Mouse (Mus musculus) liver, embryonic 15.5 days (tissue): ENCODE data around the gene Gm13275. TPM values are rescaled to one million over a fixed set of nuclear protein-coding genes. Genes with fewer than 3 reads are reported as not detected.
"Not testable (repeated sequence)": the region's sequence is repeated elsewhere in the genome, so short reads cannot be mapped to it uniquely, and the experiment has no call there.

ENCODE experiments used
- ATAC-seq: fragments of 200-750 bp; cut with Nextera tagmentation; 2 replicates; pipeline ENCODE4 v1.8.0; 2017; ENCODE audit warnings: moderate number of reproducible peaks, mild to moderate bottlenecking, moderate library complexity; ENCODE audit not compliant: insufficient read depth
- H3K27ac ChIP-seq: fragments of 300-500 bp; sonication (generic); replicated peaks from 2 replicates; pipeline ENCODE4 v1.5.1; 2015; ENCODE audit warnings: mild to moderate bottlenecking, inconsistent platforms
- H3K27me3 ChIP-seq: fragments of 300-500 bp; sonication (generic); 2 replicates; pipeline ENCODE4 v1.6.1; 2015; ENCODE audit warnings: mild to moderate bottlenecking, inconsistent platforms
- H3K36me3 ChIP-seq: fragments of 300-500 bp; sonication (generic); replicated peaks from 2 replicates; pipeline ENCODE4 v1.6.1; 2015; ENCODE audit warnings: moderate library complexity, mild to moderate bottlenecking, inconsistent platforms
- H3K4me1 ChIP-seq: fragments of 300-500 bp; sonication (generic); replicated peaks from 2 replicates; pipeline ENCODE4 v1.6.1; 2015; ENCODE audit warnings: inconsistent platforms
- H3K4me2 ChIP-seq: fragments of 300-500 bp; sonication (generic); 2 replicates; pipeline ENCODE4 v1.6.1; 2015; ENCODE audit warnings: moderate library complexity, mild to moderate bottlenecking, inconsistent platforms
- H3K4me3 ChIP-seq: fragments of 300-500 bp; sonication (generic); replicated peaks from 2 replicates; pipeline ENCODE4 v1.5.1; 2015; ENCODE audit warnings: mild to moderate bottlenecking, inconsistent platforms
- H3K9ac ChIP-seq: fragments of 300-500 bp; sonication (generic); 2 replicates; pipeline ENCODE4 v1.6.1; 2015; ENCODE audit warnings: moderate library complexity, mild to moderate bottlenecking, inconsistent platforms
- H3K9me3 ChIP-seq: fragments of 300-500 bp; sonication (generic); replicated peaks from 2 replicates; pipeline ENCODE4 v1.6.1; 2016; ENCODE audit warnings: inconsistent platforms
- WGBS: fragments of 180-500 bp; shearing (Covaris S2); methylation state at CpG from one replicate; pipeline ENCODE4 v1.1.7; 2015; ENCODE audit warnings: mixed read lengths; ENCODE audit not compliant: insufficient replicate concordance; 5-methylcytosine and 5-hydroxymethylcytosine counted together
- polyA plus RNA-seq: library from polyadenylated mRNA; unstranded; fragments of >200 nt; fragmentation: Nextera tagmentation; extraction: Ambion mirVana; gene quantifications from 2 replicates; pipeline ENCODE4 v1.2.1, GENCODE M21; 2015

Gm13275 gene
- polyA plus RNA-seq, 1 experiment from 2014 or later, result not detected

DNA sequence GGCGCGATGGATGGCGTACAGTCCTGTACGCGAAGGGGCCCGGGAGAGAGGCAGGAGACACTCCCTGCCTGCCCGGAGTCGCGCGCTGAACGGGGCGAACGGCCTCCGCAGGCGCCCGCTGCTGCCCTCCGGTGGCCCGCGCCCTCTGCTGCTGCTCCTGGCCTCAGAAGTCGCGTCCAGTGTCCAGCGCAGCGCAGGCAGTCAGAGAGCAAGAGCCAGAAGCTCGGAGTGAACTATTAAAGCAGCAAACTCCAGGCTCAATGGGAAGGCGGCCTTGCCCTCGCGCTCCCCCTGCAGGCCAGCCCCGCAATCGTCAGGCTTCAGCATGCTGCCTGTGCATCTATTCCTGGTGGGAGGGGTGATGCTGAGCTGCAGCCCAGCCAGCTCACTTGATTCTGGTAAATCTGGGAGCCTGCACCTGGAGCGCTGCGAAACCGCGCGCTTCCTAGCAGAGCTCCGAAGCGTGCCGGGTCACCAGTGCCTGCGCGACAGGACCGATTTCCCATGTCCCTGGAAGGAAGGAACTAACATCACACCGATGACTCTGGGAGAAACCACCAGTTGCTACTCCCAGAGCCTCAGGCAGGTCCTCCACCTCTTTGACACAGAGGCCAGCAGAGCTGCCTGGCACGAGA, 30.8 kb upstream of the Gm13275 start:
- not testable (repeated sequence) for H3K36me3 ChIP-seq, H3K27ac ChIP-seq, H3K9me3 ChIP-seq, H3K27me3 ChIP-seq, H3K4me1 ChIP-seq, ATAC-seq, H3K9ac ChIP-seq
- peak overlapping the region; percentile 65 for H3K4me2 ChIP-seq
- 2% methylated on average over 38 of the region's 42 CpGs for WGBS
- H3K4me3 ChIP-seq, result peak overlapping the region; percentile 48

DNA sequence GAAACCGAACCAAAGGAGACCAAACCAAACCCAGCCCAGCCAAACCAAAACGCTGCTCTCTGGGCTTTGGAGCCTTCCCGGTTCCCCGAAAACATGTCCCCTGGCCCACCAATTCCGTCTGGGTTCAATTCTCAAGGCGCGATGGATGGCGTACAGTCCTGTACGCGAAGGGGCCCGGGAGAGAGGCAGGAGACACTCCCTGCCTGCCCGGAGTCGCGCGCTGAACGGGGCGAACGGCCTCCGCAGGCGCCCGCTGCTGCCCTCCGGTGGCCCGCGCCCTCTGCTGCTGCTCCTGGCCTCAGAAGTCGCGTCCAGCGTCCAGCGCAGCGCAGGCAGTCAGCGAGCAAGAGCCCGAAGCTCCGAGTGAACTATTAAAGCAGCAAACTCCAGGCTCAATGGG, 20.8 kb upstream of the Gm13275 start, which contains the start of gene Gm13290:
Gene Gm13290 (plus strand): TSS at position 301 of the 400 bp plus-strand sequence.
- ATAC-seq, H3K27me3 ChIP-seq, H3K9me3 ChIP-seq, H3K27ac ChIP-seq, H3K4me2 ChIP-seq, H3K36me3 ChIP-seq, H3K4me1 ChIP-seq, H3K9ac ChIP-seq, H3K4me3 ChIP-seq: not testable (repeated sequence)
- WGBS, result no CpG with 5 or more reads among the region's 32 CpGs

DNA sequence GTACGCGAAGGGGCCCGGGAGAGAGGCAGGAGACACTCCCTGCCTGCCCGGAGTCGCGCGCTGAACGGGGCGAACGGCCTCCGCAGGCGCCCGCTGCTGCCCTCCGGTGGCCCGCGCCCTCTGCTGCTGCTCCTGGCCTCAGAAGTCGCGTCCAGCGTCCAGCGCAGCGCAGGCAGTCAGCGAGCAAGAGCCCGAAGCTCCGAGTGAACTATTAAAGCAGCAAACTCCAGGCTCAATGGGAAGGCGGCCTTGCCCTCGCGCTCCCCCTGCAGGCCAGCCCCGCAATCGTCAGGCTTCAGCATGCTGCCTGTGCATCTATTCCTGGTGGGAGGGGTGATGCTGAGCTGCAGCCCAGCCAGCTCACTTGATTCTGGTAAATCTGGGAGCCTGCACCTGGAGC, 17.7 kb upstream of the Gm13275 start, which contains the start of gene Gm13289:
Gene Gm13289 (plus strand): TSS at position 301 of the 400 bp plus-strand sequence.
- no CpG with 5 or more reads among the region's 29 CpGs for WGBS
- not testable (repeated sequence) for H3K27me3 ChIP-seq, H3K36me3 ChIP-seq

DNA sequence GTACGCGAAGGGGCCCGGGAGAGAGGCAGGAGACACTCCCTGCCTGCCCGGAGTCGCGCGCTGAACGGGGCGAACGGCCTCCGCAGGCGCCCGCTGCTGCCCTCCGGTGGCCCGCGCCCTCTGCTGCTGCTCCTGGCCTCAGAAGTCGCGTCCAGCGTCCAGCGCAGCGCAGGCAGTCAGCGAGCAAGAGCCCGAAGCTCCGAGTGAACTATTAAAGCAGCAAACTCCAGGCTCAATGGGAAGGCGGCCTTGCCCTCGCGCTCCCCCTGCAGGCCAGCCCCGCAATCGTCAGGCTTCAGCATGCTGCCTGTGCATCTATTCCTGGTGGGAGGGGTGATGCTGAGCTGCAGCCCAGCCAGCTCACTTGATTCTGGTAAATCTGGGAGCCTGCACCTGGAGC, 14.7 kb upstream of the Gm13275 start, which contains the start of gene Gm13272:
Gene Gm13272 (plus strand): TSS at position 301 of the 400 bp plus-strand sequence.
- H3K9ac ChIP-seq, H3K9me3 ChIP-seq, H3K4me1 ChIP-seq, H3K27ac ChIP-seq, ATAC-seq, H3K4me3 ChIP-seq, H3K27me3 ChIP-seq, H3K4me2 ChIP-seq, H3K36me3 ChIP-seq: not testable (repeated sequence)
- WGBS, result no CpG with 5 or more reads among the region's 29 CpGs

More for the DNA sequence above, 17.7 kb upstream of the Gm13275 start, which contains the start of gene Gm13289:
- not testable (repeated sequence) for H3K4me3 ChIP-seq, H3K4me2 ChIP-seq, H3K4me1 ChIP-seq, H3K9me3 ChIP-seq, H3K27ac ChIP-seq, H3K9ac ChIP-seq, ATAC-seq

DNA sequence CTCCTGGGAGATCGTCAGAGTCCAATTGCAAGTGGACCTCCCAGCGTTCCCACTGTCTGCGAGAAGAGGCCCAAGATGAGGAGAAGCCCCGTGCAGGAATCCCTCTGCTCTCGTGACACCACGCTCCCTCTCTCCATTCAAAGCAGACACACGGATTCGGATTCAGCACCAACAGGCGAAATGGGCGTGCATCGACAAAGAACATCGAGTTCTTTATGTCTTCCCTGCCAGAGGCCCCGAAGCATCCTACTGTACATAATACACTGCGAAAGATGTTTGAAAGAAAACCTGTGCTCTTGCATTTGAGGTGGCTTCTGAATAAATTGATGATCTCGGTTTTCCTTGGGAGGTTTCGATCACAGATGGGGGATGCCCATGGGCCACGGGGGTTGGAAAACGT, 14.0 kb upstream of the Gm13275 start:
- not testable (repeated sequence) for H3K9me3 ChIP-seq, H3K4me3 ChIP-seq, H3K4me2 ChIP-seq, H3K27me3 ChIP-seq, H3K27ac ChIP-seq, ATAC-seq, H3K9ac ChIP-seq, H3K36me3 ChIP-seq, H3K4me1 ChIP-seq
- 49% methylated on average over 16 of the region's 18 CpGs for WGBS

DNA sequence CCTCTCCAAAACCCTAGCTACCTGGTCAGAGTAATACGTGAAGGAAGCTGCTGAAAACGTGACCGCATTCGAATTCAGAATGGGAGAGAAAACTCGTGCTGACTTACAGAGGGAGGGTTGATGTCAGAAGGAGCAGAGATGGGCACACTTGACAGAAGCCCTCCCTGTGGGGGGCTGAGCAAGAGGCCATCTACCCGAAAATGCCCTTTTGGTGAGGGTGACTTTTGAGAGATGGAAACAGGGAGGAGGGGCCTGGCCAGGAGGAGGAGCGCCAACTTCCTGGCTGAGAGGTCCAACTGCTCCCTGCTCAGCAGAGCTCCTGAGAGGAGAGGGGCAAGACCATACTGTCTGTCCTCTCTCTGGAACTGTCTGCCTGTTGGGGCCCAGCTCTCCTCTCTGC, 12.5 kb upstream of the Gm13275 start, which contains the start of gene Ifnz:
Gene Ifnz (plus strand): TSS at position 301 of the 400 bp plus-strand sequence.
- WGBS, result 4% methylated on average over 4 of the region's 7 CpGs
- H3K9ac ChIP-seq, H3K27me3 ChIP-seq, ATAC-seq, H3K36me3 ChIP-seq, H3K27ac ChIP-seq, H3K9me3 ChIP-seq, H3K4me1 ChIP-seq: not testable (repeated sequence)
- peak within 1 kb of the TSS; percentile 24; the same call in 1 of the 2 replicates for H3K4me3 ChIP-seq
- H3K4me2 ChIP-seq, result peak within 1 kb of the TSS; percentile 54

DNA sequence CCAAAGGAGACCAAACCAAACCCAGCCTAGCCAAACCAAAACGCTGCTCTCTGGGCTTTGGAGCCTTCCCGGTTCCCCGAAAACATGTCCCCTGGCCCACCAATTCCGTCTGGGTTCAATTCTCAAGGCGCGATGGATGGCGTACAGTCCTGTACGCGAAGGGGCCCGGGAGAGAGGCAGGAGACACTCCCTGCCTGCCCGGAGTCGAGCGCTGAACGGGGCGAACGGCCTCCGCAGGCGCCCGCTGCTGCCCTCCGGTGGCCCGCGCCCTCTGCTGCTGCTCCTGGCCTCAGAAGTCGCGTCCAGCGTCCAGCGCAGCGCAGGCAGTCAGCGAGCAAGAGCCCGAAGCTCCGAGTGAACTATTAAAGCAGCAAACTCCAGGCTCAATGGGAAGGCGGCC, 12.0 kb upstream of the Gm13275 start:
- Histone ChIP-seq H3K4me3 (peak overlapping the region; percentile 24; the same call in 1 of the 2 replicates), H3K4me2 (peak overlapping the region; percentile 54)
- not testable (repeated sequence) for H3K36me3 ChIP-seq, H3K4me1 ChIP-seq, H3K27ac ChIP-seq, H3K27me3 ChIP-seq, H3K9me3 ChIP-seq, ATAC-seq, H3K9ac ChIP-seq
- 0% methylated on average over 13 of the region's 31 CpGs for WGBS

DNA sequence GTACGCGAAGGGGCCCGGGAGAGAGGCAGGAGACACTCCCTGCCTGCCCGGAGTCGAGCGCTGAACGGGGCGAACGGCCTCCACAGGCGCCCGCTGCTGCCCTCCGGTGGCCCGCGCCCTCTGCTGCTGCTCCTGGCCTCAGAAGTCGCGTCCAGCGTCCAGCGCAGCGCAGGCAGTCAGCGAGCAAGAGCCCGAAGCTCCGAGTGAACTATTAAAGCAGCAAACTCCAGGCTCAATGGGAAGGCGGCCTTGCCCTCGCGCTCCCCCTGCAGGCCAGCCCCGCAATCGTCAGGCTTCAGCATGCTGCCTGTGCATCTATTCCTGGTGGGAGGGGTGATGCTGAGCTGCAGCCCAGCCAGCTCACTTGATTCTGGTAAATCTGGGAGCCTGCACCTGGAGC, 8.9 kb upstream of the Gm13275 start, which contains the start of gene Gm13276:
Gene Gm13276 (plus strand): TSS at position 301 of the 400 bp plus-strand sequence.
- not testable (repeated sequence) for H3K9ac ChIP-seq, H3K4me3 ChIP-seq, ATAC-seq, H3K27ac ChIP-seq, H3K36me3 ChIP-seq, H3K4me1 ChIP-seq, H3K27me3 ChIP-seq, H3K4me2 ChIP-seq, H3K9me3 ChIP-seq
- no CpG with 5 or more reads among the region's 27 CpGs for WGBS

DNA sequence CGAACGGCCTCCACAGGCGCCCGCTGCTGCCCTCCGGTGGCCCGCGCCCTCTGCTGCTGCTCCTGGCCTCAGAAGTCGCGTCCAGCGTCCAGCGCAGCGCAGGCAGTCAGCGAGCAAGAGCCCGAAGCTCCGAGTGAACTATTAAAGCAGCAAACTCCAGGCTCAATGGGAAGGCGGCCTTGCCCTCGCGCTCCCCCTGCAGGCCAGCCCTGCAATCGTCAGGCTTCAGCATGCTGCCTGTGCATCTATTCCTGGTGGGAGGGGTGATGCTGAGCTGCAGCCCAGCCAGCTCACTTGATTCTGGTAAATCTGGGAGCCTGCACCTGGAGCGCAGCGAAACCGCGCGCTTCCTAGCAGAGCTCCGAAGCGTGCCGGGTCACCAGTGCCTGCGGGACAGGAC, 5.9 kb upstream of the Gm13275 start, which contains the start of gene Gm13277:
Gene Gm13277 (plus strand): TSS at position 231 of the 400 bp plus-strand sequence.
- not testable (repeated sequence) for H3K27ac ChIP-seq, H3K4me1 ChIP-seq, H3K27me3 ChIP-seq, H3K4me2 ChIP-seq, ATAC-seq, H3K4me3 ChIP-seq, H3K9ac ChIP-seq, H3K36me3 ChIP-seq, H3K9me3 ChIP-seq
- WGBS, result 0% methylated on average over 4 of the region's 28 CpGs

DNA sequence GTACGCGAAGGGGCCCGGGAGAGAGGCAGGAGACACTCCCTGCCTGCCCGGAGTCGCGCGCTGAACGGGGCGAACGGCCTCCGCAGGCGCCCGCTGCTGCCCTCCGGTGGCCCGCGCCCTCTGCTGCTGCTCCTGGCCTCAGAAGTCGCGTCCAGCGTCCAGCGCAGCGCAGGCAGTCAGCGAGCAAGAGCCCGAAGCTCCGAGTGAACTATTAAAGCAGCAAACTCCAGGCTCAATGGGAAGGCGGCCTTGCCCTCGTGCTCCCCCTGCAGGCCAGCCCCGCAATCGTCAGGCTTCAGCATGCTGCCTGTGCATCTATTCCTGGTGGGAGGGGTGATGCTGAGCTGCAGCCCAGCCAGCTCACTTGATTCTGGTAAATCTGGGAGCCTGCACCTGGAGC, 3.0 kb upstream of the Gm13275 start, which contains the start of gene Gm13278:
Gene Gm13278 (plus strand): TSS at position 301 of the 400 bp plus-strand sequence.
- H3K27ac ChIP-seq, H3K4me3 ChIP-seq, ATAC-seq, H3K36me3 ChIP-seq, H3K9me3 ChIP-seq, H3K27me3 ChIP-seq, H3K9ac ChIP-seq, H3K4me1 ChIP-seq, H3K4me2 ChIP-seq: not testable (repeated sequence)
- WGBS, result no CpG with 5 or more reads among the region's 28 CpGs

DNA sequence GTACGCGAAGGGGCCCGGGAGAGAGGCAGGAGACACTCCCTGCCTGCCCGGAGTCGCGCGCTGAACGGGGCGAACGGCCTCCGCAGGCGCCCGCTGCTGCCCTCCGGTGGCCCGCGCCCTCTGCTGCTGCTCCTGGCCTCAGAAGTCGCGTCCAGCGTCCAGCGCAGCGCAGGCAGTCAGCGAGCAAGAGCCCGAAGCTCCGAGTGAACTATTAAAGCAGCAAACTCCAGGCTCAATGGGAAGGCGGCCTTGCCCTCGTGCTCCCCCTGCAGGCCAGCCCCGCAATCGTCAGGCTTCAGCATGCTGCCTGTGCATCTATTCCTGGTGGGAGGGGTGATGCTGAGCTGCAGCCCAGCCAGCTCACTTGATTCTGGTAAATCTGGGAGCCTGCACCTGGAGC, 2.8 kb downstream of the Gm13275 start, which contains the start of gene Gm13279:
Gene Gm13279 (plus strand): TSS at position 301 of the 400 bp plus-strand sequence.
- not testable (repeated sequence) for H3K9ac ChIP-seq, H3K4me2 ChIP-seq, H3K9me3 ChIP-seq, H3K4me1 ChIP-seq, ATAC-seq, H3K4me3 ChIP-seq, H3K27me3 ChIP-seq, H3K36me3 ChIP-seq, H3K27ac ChIP-seq
- no CpG with 5 or more reads among the region's 28 CpGs for WGBS
